Mouse (Mus musculus): ENCODE results near the gene Nmu.

Nmu gene

DNA sequence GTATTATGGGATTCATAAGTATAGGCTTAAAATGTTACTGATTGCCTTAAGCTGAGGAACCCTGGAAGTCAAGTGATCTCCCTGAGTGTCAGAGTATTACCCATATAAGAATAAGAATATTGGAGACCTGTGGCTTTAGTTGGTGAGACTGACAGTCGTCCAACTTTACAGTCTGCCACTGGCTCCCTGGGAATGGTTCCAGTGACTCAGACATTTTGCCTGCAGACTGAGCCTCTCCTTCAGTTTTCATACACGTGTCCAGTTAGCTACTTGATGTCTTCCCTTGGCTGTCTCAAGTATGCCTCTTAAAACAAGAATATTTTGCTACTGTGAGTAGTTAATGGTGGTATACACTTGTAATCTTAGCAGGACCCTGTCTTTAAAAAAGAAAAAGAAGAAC, 55.4 kb downstream of the Nmu start:
- DNase-seq (ENCODE audit: low read depth), result no peak

DNA sequence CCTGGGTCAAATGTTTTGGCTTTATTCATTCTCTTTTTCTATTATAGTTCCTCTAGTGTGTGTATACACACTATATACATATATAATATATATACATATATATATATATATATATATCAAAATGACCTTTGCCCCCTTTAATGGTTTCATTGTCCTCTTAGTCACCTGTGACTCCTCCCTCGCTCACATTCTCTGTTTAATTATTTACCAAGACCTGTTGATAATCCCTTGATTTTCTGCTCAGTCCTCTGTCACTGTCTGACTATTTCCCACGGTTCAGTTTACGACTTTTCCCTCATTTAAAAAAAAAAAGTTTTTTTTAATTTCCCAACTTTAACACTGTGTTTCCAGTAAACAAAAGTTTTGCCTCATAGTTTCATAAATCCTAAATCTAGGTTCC, 57.3 kb downstream of the Nmu start:
- DNase-seq (ENCODE audit: low read depth), result no peak

DNA sequence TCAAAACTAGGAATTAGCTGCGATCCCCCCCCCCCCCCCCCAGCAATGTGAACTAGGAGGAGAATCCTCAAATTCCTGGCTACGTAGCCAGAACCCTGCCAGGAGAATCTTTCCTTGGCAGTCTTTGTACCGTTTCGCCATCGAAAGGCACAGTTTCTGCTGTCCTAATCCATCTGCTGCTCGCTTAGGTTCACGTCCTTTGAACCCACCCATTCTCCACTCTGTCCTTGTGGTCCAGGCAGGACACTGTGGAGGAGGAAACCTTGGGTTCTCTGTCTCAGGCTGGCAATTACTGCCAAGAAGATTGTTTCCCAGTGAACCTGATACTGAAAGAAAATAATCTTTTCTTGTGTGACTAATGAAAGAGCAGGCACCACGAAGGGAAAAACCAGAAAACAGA, 58.0 kb downstream of the Nmu start:
- DNase-seq (ENCODE audit: low read depth), result no peak

DNA sequence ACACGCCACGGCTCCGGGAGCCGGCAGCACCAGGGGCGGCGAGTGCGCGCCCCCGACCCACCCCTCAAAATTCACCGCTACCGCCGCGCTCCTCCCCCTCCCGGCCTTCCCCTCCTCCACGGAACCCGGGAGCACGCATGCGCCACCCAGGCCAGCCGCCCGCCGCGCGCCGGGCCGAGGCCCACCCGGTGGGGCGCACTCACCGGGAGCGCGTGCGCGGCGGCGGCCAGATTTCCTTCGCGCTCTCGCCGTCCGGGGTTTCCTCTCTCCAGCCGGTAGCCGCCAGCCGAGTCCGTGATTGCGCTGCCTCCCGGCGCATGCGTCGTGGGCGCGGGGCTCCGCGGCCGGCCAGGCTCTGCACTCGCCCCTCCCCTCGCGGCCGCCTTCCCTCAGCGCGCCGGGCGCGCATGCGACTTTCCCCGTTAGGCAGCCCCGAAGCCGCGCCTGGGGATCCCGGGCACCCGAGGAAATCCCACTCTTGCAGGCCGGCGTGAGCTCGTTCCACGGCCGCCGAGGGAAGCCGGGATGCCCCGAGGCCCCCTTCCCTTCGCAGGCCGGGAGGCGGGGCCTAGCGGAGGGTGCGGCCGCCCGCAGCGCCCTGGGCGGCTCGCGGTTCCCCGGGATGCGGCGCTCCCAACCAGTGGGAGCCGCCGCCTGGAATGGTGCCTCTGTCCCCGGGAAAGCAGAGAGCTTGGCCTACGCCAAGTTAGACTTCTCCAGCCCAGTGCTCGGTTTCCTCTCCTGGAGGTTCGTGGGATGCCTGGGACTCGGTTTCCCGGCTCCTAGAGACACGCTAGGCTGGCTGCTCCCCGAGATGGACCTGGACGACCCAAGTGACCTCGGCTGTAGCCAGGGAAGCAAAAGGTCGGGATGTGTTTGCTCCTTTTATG, 58.9 kb downstream of the Nmu start, which contains the start of gene Clock:
TSS of gene Clock (minus strand) at position 341 of the 890 bp plus-strand sequence.
- peak; percentile 46 for DNase-seq (ENCODE audit: low read depth)

DNA sequence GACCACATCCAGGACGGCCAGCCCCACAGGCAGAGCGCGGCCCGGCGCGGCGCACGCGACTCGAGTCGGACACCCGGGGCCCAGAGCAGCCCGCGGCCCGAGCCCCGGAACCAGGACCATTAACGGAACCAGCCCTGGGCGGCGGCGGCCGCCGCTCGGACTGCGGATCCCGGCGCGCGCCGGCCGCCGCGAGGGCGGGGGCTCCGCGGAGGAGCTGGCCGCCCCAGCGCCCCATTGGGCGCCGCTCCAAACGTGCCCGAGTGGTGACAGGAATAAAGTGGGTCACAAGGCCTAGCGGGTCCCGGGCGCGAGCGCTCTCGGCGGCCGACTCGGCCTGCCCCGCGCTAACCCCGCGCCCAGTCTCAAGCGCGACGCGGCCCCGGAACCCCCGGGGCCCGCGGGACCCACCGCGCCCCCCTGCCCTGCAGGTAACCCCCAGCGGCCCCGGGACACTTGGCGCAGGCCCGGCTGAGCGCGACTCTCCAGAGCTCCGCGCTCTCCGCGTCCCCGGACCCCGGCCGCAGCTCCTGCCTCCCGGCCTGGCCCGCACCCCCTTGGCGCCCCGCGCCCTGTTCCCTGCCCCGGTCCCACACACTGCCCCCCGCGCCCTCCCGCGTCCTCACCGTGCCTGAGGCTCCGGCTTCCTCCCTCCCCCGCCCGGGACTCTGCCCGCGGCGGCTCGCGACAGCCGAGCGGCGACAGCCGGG, 59.7 kb downstream of the Nmu start:
- DNase-seq (ENCODE audit: low read depth), result peak; percentile 42

DNA sequence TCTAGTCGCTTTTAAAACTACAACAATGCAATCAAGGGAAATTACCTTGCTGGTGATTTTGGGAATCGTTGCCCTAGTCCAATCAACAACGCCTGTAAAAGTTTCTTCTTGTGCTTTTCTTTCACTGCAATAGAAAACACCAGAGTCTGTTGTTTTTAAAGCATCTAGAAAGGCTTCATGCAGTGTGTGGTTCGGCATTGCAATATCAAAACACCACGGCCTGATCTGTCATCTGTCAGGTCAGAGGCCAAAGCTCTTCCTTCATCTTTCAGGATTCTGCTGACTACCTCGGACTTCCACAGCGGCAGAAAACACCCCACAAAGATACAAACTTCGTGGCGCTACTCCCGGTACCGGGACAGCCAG, 60.2 kb downstream of the Nmu start:
- DNase-seq (ENCODE audit: low read depth), result peak; percentile 19

DNA sequence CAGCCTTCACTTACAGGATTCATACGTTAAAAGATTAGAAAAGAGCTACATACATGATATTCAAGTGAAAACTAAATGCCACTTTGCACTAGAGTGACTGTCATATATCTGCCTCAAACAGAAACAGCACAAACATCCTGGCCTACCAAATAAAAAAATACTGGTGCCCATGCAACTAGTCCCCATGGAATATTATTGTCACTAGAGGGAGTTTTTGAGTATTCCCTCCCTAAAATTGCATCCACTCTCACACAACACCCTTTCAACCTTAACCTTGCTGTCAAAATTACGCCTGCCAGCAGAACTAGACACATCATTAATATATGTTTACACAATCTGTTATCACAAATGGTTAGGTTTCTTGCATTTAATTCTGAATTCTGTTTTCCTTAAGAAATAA, 61.6 kb downstream of the Nmu start:
- no peak for DNase-seq (ENCODE audit: low read depth)

DNA sequence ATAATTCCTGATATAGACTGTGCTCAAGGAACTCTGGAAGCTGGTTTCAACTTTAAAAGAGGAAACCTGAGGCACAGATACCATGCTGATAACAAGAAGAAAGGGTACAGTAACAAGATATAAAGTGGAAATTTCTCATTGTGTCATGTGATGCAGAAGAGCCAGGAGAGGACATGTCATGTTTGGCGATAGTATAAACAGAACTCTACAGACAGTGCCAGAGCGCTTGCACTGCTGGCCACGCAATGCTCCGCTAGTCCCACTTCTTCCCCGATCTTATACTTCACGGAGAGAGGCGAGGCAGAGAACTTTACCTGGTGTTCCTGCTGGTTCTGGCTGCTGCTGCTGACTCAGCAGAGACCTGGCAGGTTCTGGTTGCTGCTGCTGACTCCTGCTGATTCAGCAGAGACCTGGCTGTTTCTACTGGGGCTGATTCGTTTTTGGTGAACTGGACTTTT, 74.3 kb downstream of the Nmu start:
- DNase-seq (ENCODE audit: low read depth), result peak; percentile 32

DNA sequence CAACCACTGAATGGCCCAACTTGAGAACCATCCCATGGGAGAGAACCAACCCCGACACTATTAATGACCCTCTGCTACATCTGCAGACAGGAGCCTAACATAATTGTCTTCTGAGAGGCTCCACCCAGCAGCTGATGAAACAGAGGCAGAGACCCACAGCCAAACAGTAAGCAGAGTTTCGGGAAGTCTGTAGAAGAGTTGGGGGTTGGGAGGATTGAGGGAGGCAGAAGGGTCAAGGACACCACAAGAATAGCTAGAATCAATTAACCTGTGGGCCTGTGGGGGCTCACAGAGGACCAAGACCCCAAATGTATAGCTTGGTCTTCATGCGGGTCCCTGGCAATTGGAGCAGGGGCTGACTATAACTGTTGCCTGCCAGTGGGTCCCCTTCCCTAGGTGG, 75.3 kb downstream of the Nmu start:
- no peak for DNase-seq (ENCODE audit: low read depth)

DNA sequence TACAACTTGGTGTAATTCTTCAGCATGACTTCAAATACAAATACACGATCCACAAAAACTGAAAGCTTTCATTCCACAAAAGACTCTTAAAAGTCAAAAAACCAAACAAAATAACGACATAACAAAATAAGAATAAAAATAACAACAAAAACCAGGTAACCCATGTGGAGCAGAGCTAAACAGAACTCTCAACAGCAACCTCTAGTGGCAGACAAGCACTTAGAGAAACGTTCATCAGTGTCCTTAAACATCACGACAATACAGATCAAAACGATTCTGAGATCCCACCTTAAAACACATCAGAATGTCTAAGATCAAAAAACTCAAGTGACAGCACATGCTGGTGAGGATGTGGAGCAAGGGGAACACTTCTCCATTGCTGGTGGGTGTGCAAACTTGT, 76.5 kb downstream of the Nmu start:
- peak; percentile 44 for DNase-seq (ENCODE audit: low read depth)

DNA sequence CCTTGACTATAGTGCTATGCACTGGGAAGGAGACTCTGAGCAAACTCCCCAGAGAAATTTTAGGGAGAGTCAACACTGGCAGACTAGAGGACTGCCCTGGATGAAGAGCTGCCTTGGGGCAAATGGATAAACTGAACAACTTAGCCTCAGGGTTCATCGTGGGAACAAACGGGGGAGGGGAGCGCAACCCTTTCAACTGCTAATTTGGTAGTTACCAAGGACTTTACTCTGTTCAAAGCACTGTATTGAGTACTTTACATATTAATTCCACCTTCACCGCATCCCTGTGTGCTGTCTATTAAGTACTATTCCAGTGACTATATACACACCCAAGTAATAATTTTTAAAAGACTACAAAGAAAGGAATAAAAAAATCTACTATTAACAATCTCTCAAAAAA, 77.9 kb downstream of the Nmu start:
- DNase-seq (ENCODE audit: low read depth), result no peak

DNA sequence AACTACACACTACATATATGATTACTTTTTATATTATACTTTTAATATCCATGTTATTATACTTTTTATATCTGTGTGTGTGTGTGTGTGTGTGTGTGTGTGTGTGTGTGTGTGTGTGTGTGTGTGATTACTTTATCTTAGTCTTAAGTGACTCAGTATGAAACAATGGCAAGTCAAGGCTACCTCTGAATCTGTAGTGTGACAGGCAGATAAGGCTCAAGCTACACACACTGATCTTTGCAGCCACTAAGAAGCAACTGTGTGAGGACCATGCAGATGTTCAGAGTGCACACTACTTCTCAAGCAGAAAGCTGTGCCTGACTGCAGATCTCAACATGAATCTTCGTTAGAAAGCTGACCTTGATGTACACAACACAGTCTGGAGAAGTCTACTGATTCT, 79.7 kb downstream of the Nmu start:
- DNase-seq (ENCODE audit: low read depth), result no peak
